Mouse (Mus musculus): ENCODE data around the gene Igf2bp3.

DNA sequence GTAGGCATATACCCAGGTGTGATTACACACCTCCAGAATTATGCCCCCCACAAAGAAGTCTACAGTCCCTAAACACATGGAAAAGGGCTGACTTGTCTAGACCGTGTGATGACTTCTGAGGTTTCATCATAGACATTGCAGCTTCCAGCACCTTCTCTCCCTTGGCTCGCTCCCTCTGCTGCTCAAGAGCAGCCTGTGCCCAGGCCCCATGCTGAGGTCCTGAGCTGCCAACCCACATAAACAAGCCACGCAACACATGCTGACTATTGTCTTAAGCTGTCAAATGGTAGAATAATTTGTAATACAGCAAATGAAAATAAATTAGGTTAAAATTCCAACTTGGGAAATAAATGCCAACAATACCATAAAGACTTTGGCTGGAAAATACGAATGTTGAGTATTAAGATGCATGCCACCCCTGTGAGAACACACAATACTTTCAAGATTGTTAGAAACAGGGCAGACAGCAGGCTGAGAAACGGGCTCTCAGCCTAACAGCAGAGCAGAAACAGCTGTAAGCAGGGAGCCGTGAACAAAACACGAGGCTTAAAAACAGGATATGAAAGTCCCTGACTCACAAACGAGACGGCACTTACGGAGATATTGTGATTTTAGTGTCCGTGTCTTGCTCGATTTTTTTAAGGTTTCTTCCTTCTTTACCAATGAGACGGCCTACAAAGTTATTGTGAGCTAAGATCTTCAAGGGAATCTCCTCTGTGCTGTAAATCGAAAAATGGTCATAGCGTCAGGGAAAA, 107.8 kb downstream of the Igf2bp3 start:
- TF ChIP-seq CTCF (IDR thresholded peaks at IDR 0.05; ENCODE audit: low read depth) (no peak), EP300 (optimal IDR thresholded peaks at IDR 0.05) (no peak)
